Mouse (Mus musculus): ENCODE measurements around the gene Rhox9.
"Not testable (repeated sequence)": the region's sequence is repeated elsewhere in the genome, so short reads cannot be mapped to it uniquely, and the experiment has no call there.

Rhox9 gene

DNA sequence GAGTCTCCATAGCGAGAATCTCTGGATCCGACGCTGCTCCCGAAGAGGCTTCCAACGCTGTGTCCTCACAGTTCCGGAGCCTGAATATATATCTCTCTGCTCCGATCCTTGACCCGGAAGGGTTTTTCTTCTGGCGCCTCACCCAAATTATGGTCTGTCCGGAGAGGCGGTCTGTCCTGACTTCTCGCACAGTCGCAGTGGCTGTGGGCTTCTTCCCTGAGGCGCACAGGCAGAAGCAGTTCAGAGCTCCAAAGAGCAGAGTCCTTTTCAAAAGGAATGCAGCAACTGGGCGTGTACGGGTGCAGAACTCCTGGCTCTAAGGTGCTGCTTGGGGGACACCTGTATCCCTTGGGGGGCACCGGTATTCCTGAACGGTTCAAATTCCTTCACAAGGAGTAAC lies at the start of gene Rhox9:
Gene Rhox9, minus strand, starts transcription at position 101 of the 400 bp plus-strand sequence.
- not testable (repeated sequence) for DNase-seq (ENCODE audit: low spot score in 2 of 2)

- no peak for DNase-seq (ENCODE audit: low spot score in 2 of 2)
These were observed 14.7 kb upstream of the Rhox9 start for GRCm38 (mm10) chrX:37916311-37916710.

DNA sequence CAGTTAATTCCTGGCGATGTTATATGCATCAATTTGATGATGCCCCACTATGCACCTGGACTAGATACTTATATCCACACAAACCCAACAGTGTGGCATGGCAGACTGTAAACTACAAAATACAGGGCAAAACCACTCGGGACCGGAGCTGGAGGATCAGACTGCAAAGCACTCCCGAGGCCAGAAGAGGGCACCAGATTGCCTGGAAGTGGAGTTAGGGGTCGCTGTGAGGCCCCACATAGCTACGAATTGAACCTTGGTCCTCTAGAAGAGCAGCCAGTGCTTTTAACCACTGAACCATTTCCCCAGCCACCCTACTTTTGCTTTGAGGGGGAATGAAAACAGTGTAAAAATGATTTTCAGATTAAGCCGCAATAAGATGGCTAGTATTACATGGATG lies 7.0 kb upstream of the Rhox9 start:
- no peak for DNase-seq (ENCODE audit: low spot score in 2 of 2)

- no peak for DNase-seq (ENCODE audit: low spot score in 2 of 2)
These were observed 2.2 kb upstream of the Rhox9 start for GRCm38 (mm10) chrX:37903727-37904126.

GRCm38 (mm10) chrX:37897132-37897531 lies 4.4 kb downstream of the Rhox9 start, which contains the start of gene Rhox7b:
Gene Rhox7b, minus strand, starts transcription at chrX:37897232.
- not testable (repeated sequence) for DNase-seq (ENCODE audit: low spot score in 2 of 2)

DNA sequence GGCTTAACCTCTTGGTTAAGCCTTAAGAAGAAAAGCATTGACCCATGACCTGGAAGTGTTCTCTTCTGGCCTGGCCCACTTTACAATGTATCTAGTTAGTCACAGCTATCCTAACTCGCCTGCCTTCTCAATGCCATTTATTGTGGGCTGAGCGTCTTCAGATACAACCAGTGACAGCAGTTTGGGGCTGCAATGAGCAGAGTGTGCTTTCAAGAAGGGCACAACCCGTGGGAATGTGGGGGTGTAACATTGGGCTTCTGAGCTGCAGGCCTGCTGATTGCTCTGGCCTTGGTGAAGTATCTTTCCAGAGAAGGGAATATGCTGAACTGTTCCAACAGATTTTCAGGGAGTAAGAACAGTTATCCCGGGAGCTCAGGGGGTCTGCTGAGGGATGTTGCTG lies 22.7 kb downstream of the Rhox9 start, which contains the start of gene Rhox8:
Gene Rhox8, minus strand, starts transcription at position 101 of the 400 bp plus-strand sequence.
- no peak for DNase-seq (ENCODE audit: low spot score in 2 of 2)

DNA sequence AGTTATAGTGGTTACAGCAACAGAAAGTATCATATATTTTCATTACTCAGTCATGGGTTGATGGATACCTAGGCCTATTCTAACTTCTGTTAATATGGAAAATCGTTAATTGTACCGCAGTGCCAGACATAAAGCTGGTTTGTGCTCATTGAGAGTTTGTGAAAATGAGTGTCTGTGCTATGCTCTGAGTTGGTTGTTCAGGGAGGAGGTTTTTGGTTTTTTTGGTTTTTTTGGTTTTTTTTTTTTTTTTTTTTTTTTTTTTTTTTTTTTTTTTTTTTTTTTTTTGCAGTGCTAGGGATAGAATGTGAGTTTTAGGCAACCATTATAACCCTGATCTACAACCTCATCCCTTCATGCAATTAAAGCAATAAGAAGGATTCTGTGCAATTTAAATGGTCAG lies 29.9 kb downstream of the Rhox9 start:
- DNase-seq (ENCODE audit: low spot score in 2 of 2), result no peak

All from frontal cortex, postnatal 14 days (tissue).